Mouse (Mus musculus) T-cell, adult 2 months (primary cell): ENCODE data around the gene Pakap.

Experiments used
- DNase-seq: peaks from one replicate; pipeline ENCODE4 v3.0.0; 2022; ENCODE audit warnings: low spot score

Pakap gene

GRCm38 (mm10) chr4:57801239-57801638, 233.3 kb downstream of the Pakap start:
- DNase-seq: no peak

GRCm38 (mm10) chr4:57801986-57802385, 234.0 kb downstream of the Pakap start:
- DNase-seq: no peak

GRCm38 (mm10) chr4:57802411-57802810, 234.4 kb downstream of the Pakap start:
- no peak for DNase-seq

- DNase-seq: no peak
Measured at GRCm38 (mm10) chr4:57804902-57805301, 236.9 kb downstream of the Pakap start.

GRCm38 (mm10) chr4:57809449-57809848, 241.5 kb downstream of the Pakap start:
- DNase-seq: no peak

- no peak for DNase-seq
Measured at GRCm38 (mm10) chr4:57812075-57812474, 244.1 kb downstream of the Pakap start.

GRCm38 (mm10) chr4:57812916-57813575, 245.1 kb downstream of the Pakap start:
- DNase-seq: no peak

GRCm38 (mm10) chr4:57813576-57813945, 245.6 kb downstream of the Pakap start:
- peak; percentile 88 for DNase-seq

- DNase-seq: no peak
Measured at GRCm38 (mm10) chr4:57815355-57815754, 247.4 kb downstream of the Pakap start.

- DNase-seq: no peak
Measured at GRCm38 (mm10) chr4:57816146-57816545, 248.2 kb downstream of the Pakap start.

- no peak for DNase-seq
Measured at GRCm38 (mm10) chr4:57820839-57821374, 252.9 kb downstream of the Pakap start.

- DNase-seq: no peak
Measured at GRCm38 (mm10) chr4:57821556-57822356, 253.8 kb downstream of the Pakap start.

- no peak for DNase-seq
Measured at GRCm38 (mm10) chr4:57822641-57823040, 254.7 kb downstream of the Pakap start.

- no peak for DNase-seq
Measured at GRCm38 (mm10) chr4:57824626-57825240, 256.8 kb downstream of the Pakap start.

- DNase-seq: no peak
Measured at GRCm38 (mm10) chr4:57826272-57826671, 258.3 kb downstream of the Pakap start.

- DNase-seq: no peak
Measured at GRCm38 (mm10) chr4:57829131-57829530, 261.2 kb downstream of the Pakap start.

GRCm38 (mm10) chr4:57829740-57830139, 261.8 kb downstream of the Pakap start:
- no peak for DNase-seq

GRCm38 (mm10) chr4:57832318-57832717, 264.3 kb downstream of the Pakap start:
- peak; percentile 61 for DNase-seq

- DNase-seq: no peak
Measured at GRCm38 (mm10) chr4:57833060-57833459, 265.1 kb downstream of the Pakap start.

- DNase-seq: peak; percentile 82
Measured at GRCm38 (mm10) chr4:57834141-57834540, 266.2 kb downstream of the Pakap start.

GRCm38 (mm10) chr4:57837089-57837488, 269.1 kb downstream of the Pakap start:
- DNase-seq: no peak

- no peak for DNase-seq
Measured at GRCm38 (mm10) chr4:57839343-57839742, 271.4 kb downstream of the Pakap start.

- no peak for DNase-seq
Measured at GRCm38 (mm10) chr4:57841911-57842310, 273.9 kb downstream of the Pakap start.
